Mouse (Mus musculus): Measurements from ENCODE around the gene Vpreb3.

GRCm38 (mm10) chr10:75921026-75921725 lies 21.7 kb upstream of the Vpreb3 start, which contains the start of gene Smarcb1:
- peak; percentile 77; the same call in 1 of the 2 replicates for TF ChIP-seq POLR2A (IDR thresholded peaks at IDR 0.05; ENCODE audit: control insufficient read depth, low read depth, low read length)
- TF ChIP-seq CTCF (IDR thresholded peaks at IDR 0.05; ENCODE audit: control insufficient read depth, insufficient read depth, insufficient replicate concordance, low read depth, low read length): no peak

Measured in testis, adult 2 months (tissue).